Mouse (Mus musculus): ENCODE measurements at regions not wholly inside any gene's neighbourhood (a gene's known extent, or its start where the extent isn't known, plus 50 kb on each side); places are given as distances from the start of the nearest gene placed in this dataset.

DNA sequence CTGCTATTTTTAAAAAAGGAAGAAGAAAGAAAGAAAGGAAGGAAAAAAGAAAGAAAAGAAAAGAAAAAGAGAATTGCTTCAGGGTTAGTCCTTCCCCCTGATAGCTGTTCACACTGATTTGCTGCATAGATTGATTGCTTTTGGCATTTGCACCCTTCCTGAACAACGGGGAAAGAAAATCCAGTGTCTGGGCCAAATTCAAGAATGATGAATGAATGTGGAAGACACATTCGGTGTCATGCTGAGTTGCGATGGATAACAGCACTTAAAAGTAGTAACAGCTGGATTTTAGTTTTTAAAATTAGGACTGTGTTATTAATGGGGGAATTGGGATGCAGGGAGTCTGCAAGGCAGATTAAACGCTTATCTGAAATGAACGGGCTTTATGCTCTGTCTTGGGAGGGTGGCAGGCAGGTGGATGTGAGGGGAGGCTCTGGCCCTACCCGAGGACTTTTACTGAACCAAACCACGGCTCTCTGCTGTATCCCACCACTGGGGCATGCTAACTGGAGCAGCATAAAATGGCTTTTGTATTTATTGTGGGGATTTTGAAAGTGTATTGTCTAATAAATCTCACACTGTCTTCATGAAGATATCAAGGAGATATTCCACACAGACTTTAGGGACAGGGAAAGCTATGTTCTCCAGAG lies 114.4 kb downstream of the Lca5 start:
- no peak for DNase-seq (ENCODE audit: low read depth)

GRCm38 (mm10) chr9:83325910-83326309 lies 115.0 kb downstream of the Lca5 start:
- DNase-seq (ENCODE audit: low read depth): no peak

GRCm38 (mm10) chr9:83324336-83324735 lies 116.6 kb downstream of the Lca5 start:
- DNase-seq (ENCODE audit: low read depth): no peak

DNA sequence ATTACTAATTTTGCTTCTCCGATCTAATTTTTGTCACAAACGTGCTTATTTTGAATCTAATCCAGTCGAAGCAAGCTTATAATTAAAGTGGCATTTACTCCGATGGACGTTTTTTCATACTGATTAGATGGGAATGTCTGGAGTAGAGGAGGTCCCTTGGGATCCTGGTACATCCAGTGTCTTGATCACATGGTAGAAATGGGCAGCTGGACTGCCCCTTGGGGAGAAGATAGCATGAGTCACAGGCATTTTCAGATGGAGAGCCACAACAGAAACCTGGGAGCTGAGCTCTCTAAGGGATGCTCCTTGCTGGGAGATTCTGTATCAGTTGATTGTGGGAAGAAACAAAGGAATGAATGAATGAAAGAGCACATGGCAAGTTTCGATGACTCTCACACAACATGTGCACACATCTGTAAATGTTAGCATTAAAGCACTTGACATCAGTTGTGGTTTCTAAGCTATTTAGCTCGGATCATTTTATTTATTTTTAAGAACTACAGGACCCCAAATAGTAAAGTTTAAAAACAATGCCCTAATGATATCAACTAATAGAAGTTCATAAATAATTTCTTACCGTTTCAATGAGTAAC lies 117.8 kb downstream of the Lca5 start:
- DNase-seq (ENCODE audit: low read depth): no peak

DNA sequence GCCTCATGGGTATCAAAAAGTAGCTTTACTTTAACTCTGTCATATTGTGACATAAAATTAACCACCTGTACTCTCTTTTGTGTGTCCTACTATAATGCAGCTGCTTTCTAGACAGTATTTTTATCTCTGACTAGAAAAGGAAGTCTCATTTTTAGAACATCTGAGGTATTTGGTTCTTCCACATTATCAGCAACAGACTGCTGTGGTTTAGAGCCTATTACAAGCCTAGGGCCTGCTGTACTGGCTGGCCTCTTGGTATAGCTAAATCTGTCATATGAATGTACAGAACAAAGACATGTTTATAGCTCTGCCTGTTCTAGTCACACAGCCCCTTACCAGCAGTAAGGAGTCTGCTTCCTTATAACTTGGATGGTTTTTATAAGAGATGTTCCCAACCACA lies 119.1 kb downstream of the Lca5 start:
- no peak for DNase-seq (ENCODE audit: low read depth)

- no peak for DNase-seq (ENCODE audit: low read depth)
Observed at GRCm38 (mm10) chr9:83320834-83321233, 120.1 kb downstream of the Lca5 start.

GRCm38 (mm10) chr9:83316818-83317162 lies 124.1 kb downstream of the Lca5 start:
- no peak for DNase-seq (ENCODE audit: low read depth)

- no peak for DNase-seq (ENCODE audit: low read depth)
Observed at GRCm38 (mm10) chr9:83315941-83316817, 124.7 kb downstream of the Lca5 start.

- no peak for DNase-seq (ENCODE audit: low read depth)
Observed at GRCm38 (mm10) chr9:83308771-83309170, 132.2 kb downstream of the Lca5 start.

DNA sequence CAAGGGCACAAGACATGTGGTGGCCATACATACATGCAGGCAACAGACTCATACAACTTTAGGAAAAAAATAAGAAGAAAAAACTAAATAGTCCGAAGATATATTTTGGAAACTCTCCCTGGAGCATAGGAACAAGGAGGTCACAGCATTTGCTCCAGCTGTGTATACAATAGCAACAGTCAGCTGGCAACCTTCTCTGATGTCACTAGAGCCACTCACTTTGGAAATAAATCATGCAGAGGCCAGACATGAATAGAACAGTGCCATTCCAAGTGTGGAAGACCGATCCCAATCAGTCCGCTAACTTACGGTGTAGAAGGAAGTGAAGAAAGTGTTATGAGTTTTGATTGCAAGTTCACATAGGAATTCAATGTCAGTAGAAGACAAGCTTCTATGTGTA lies 132.8 kb downstream of the Lca5 start:
- DNase-seq (ENCODE audit: low read depth): no peak

GRCm38 (mm10) chr9:83307349-83307938 lies 133.5 kb downstream of the Lca5 start:
- no peak for DNase-seq (ENCODE audit: low read depth)

GRCm38 (mm10) chr9:83304925-83305324 lies 136.0 kb downstream of the Lca5 start:
- DNase-seq (ENCODE audit: low read depth): no peak

- no peak for DNase-seq (ENCODE audit: low read depth)
Observed at GRCm38 (mm10) chr9:83300500-83300899, 140.4 kb downstream of the Lca5 start.

GRCm38 (mm10) chr9:83300044-83300443 lies 140.9 kb downstream of the Lca5 start:
- no peak for DNase-seq (ENCODE audit: low read depth)

GRCm38 (mm10) chr9:83299623-83300022 lies 141.3 kb downstream of the Lca5 start:
- no peak for DNase-seq (ENCODE audit: low read depth)

GRCm38 (mm10) chr9:83295453-83295852 lies 145.5 kb downstream of the Lca5 start:
- DNase-seq (ENCODE audit: low read depth): no peak

DNA sequence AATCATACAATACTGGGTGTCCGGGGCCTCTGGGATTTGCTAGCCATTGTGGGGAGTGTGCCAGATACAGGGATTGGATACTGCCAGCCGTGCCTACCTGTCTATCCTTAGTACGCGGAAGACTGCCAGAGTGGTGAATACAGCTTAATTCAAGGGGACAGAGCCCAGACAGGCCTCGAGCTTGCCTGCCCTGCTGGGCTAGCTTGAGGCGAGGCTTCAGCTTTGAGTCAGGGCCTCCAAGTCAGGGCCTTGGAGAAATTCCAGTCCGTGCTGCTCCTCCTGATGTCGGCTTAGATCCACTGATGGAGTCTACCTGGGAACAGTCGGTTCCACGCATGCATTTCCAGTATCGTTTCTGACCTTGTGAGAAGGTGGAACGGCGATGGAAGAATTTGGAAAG lies 146.5 kb downstream of the Lca5 start:
- no peak for DNase-seq (ENCODE audit: low read depth)

GRCm38 (mm10) chr9:83284097-83284496 lies 137.6 kb upstream of the Hmgn3 start:
- no peak for DNase-seq (ENCODE audit: low read depth)

GRCm38 (mm10) chr9:83283662-83284061 lies 137.2 kb upstream of the Hmgn3 start:
- no peak for DNase-seq (ENCODE audit: low read depth)

- DNase-seq (ENCODE audit: low read depth): no peak
Observed at GRCm38 (mm10) chr9:83283249-83283648, 136.8 kb upstream of the Hmgn3 start.

GRCm38 (mm10) chr9:83277791-83278190 lies 131.3 kb upstream of the Hmgn3 start:
- DNase-seq (ENCODE audit: low read depth): no peak

DNA sequence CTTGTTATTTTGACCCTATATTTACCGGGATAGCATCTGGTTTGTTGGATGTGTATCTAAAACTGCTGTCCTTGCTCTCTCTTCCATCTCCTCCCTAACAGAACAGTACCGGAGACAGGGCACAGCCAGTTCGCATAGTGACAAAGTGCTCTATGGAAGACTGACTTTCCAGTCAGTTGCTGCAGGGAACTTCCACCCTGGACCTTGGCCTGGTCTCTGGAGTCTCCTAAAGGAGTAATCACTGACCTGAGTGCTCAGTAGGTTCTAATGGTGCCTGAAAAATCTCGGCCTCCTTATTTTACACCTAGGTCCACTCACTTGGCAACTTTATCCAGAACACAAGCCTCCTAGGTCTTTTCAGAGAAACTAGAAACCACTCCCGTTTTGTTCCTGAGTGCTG lies 130.9 kb upstream of the Hmgn3 start:
- DNase-seq (ENCODE audit: low read depth): no peak

DNA sequence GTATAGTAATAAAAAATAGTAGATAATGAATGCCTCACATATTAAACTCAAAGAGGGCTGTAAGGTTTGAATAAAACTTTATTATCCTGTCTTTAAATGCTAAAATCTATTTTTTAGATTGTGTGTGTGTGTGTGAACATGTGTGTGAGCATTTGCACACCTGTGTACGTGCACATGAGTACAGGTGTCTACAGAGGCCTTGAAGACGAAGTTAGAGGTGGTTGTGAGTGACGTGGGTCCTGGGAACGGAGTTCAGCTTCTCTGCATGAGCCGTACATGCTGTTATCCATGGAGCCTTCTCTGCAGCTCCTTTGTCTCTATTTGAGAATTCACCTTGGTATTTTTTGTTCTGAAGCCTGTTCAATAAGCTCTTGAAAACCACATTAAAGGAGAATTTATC lies 129.8 kb upstream of the Hmgn3 start:
- no peak for DNase-seq (ENCODE audit: low read depth)

Data from gonadal fat pad, adult 2 months (tissue).